Mouse (Mus musculus): ENCODE measurements around the gene Slc10a3. TPM values are rescaled to one million over a fixed set of nuclear protein-coding genes. Genes with fewer than 3 reads are reported as not detected.

The Slc10a3 gene
- polyA plus RNA-seq (2014; fragmentation: Illumina TruSeq; extraction: RNeasy Lipid Tissue Mini Kit (QIAGEN cat#74804); ENCODE audit: low read depth, low replicate concordance): 3.9 TPM

GRCm38 (mm10) chrX:74372888-74373549 lies at the start of gene Slc10a3, which contains the start of gene Ubl4a:
TSS of gene Slc10a3 (minus strand) at chrX:74373349.
TSS of gene Ubl4a (minus strand) at chrX:74373218.

GRCm38 (mm10) chrX:74392535-74393443 lies 19.6 kb upstream of the Slc10a3 start, which contains the start of the genes Fam3a and Ikbkg:
TSS of gene Fam3a (minus strand) at chrX:74393272.
TSS of gene Ikbkg (plus strand) at chrX:74393290.

GRCm38 (mm10) chrX:74353467-74353770 lies 19.7 kb downstream of the Slc10a3 start, which contains the start of gene Lage3:
TSS of gene Lage3 (minus strand) at chrX:74353618.

GRCm38 (mm10) chrX:74328725-74329161 lies 44.4 kb downstream of the Slc10a3 start, which contains the start of gene Plxna3:
TSS of gene Plxna3 (plus strand) at chrX:74329066.

Other genes starting within 250 kb of the Slc10a3 start
- gene Opn1mw, start 245.9 kb downstream of the Slc10a3 start, polyA plus RNA-seq (2014; fragmentation: Illumina TruSeq; extraction: RNeasy Lipid Tissue Mini Kit (QIAGEN cat#74804); ENCODE audit: low read depth, low replicate concordance): not detected
- gene Mecp2, start 238.0 kb downstream of the Slc10a3 start, polyA plus RNA-seq (2014; fragmentation: Illumina TruSeq; extraction: RNeasy Lipid Tissue Mini Kit (QIAGEN cat#74804); ENCODE audit: low read depth, low replicate concordance): 2.5 TPM
- gene Tex28, start 205.5 kb downstream of the Slc10a3 start, polyA plus RNA-seq (2014; fragmentation: Illumina TruSeq; extraction: RNeasy Lipid Tissue Mini Kit (QIAGEN cat#74804); ENCODE audit: low read depth, low replicate concordance): 2.9 TPM
- 19.2 TPM for gene Tktl1, start 196.1 kb downstream of the Slc10a3 start, polyA plus RNA-seq (2014; fragmentation: Illumina TruSeq; extraction: RNeasy Lipid Tissue Mini Kit (QIAGEN cat#74804); ENCODE audit: low read depth, low replicate concordance)
- gene Flna, start 123.5 kb downstream of the Slc10a3 start, polyA plus RNA-seq (2014; fragmentation: Illumina TruSeq; extraction: RNeasy Lipid Tissue Mini Kit (QIAGEN cat#74804); ENCODE audit: low read depth, low replicate concordance): 13.9 TPM
- gene Emd, start 118.7 kb downstream of the Slc10a3 start, polyA plus RNA-seq (2014; fragmentation: Illumina TruSeq; extraction: RNeasy Lipid Tissue Mini Kit (QIAGEN cat#74804); ENCODE audit: low read depth, low replicate concordance): 24.3 TPM
- gene Rpl10, start 102.5 kb downstream of the Slc10a3 start, polyA plus RNA-seq (2014; fragmentation: Illumina TruSeq; extraction: RNeasy Lipid Tissue Mini Kit (QIAGEN cat#74804); ENCODE audit: low read depth, low replicate concordance): 81.7 TPM
- gene Taz, start 91.4 kb downstream of the Slc10a3 start, polyA plus RNA-seq (2014; fragmentation: Illumina TruSeq; extraction: RNeasy Lipid Tissue Mini Kit (QIAGEN cat#74804); ENCODE audit: low read depth, low replicate concordance): 6.3 TPM
- 2.2 TPM for gene Dnase1l1, start 91.0 kb downstream of the Slc10a3 start, polyA plus RNA-seq (2014; fragmentation: Illumina TruSeq; extraction: RNeasy Lipid Tissue Mini Kit (QIAGEN cat#74804); ENCODE audit: low read depth, low replicate concordance)
- 29.2 TPM for gene Atp6ap1, start 76.3 kb downstream of the Slc10a3 start, polyA plus RNA-seq (2014; fragmentation: Illumina TruSeq; extraction: RNeasy Lipid Tissue Mini Kit (QIAGEN cat#74804); ENCODE audit: low read depth, low replicate concordance)
- gene Gdi1, start 68.4 kb downstream of the Slc10a3 start, polyA plus RNA-seq (2014; fragmentation: Illumina TruSeq; extraction: RNeasy Lipid Tissue Mini Kit (QIAGEN cat#74804); ENCODE audit: low read depth, low replicate concordance): 10.1 TPM
- 2.9 TPM for gene Fam50a, start 60.3 kb downstream of the Slc10a3 start, polyA plus RNA-seq (2014; fragmentation: Illumina TruSeq; extraction: RNeasy Lipid Tissue Mini Kit (QIAGEN cat#74804); ENCODE audit: low read depth, low replicate concordance)
- gene Plxna3, start 44.3 kb downstream of the Slc10a3 start, polyA plus RNA-seq (2014; fragmentation: Illumina TruSeq; extraction: RNeasy Lipid Tissue Mini Kit (QIAGEN cat#74804); ENCODE audit: low read depth, low replicate concordance): not detected
- 2.3 TPM for gene Lage3, start 19.7 kb downstream of the Slc10a3 start, polyA plus RNA-seq (2014; fragmentation: Illumina TruSeq; extraction: RNeasy Lipid Tissue Mini Kit (QIAGEN cat#74804); ENCODE audit: low read depth, low replicate concordance)
- 5.5 TPM for gene Ubl4a, start 131 bp downstream of the Slc10a3 start, polyA plus RNA-seq (2014; fragmentation: Illumina TruSeq; extraction: RNeasy Lipid Tissue Mini Kit (QIAGEN cat#74804); ENCODE audit: low read depth, low replicate concordance)
- gene Fam3a, start 19.9 kb upstream of the Slc10a3 start, polyA plus RNA-seq (2014; fragmentation: Illumina TruSeq; extraction: RNeasy Lipid Tissue Mini Kit (QIAGEN cat#74804); ENCODE audit: low read depth, low replicate concordance): 1.3 TPM
- gene Ikbkg, start 19.9 kb upstream of the Slc10a3 start, polyA plus RNA-seq (2014; fragmentation: Illumina TruSeq; extraction: RNeasy Lipid Tissue Mini Kit (QIAGEN cat#74804); ENCODE audit: low read depth, low replicate concordance): 4.3 TPM
- gene G6pdx, start 55.8 kb upstream of the Slc10a3 start, polyA plus RNA-seq (2014; fragmentation: Illumina TruSeq; extraction: RNeasy Lipid Tissue Mini Kit (QIAGEN cat#74804); ENCODE audit: low read depth, low replicate concordance): 3.8 TPM
- 2.4 TPM for gene Gm6880, start 108.0 kb upstream of the Slc10a3 start, polyA plus RNA-seq (2014; fragmentation: Illumina TruSeq; extraction: RNeasy Lipid Tissue Mini Kit (QIAGEN cat#74804); ENCODE audit: low read depth, low replicate concordance)
- gene Olfr1326-ps1, start 201.5 kb upstream of the Slc10a3 start, polyA plus RNA-seq (2014; fragmentation: Illumina TruSeq; extraction: RNeasy Lipid Tissue Mini Kit (QIAGEN cat#74804); ENCODE audit: low read depth, low replicate concordance): not detected
- not detected for gene Olfr1325, start 219.3 kb upstream of the Slc10a3 start, polyA plus RNA-seq (2014; fragmentation: Illumina TruSeq; extraction: RNeasy Lipid Tissue Mini Kit (QIAGEN cat#74804); ENCODE audit: low read depth, low replicate concordance)

Measured in testis, adult 10 weeks (tissue).